Mouse (Mus musculus) liver, adult 2 months (tissue): ENCODE data around the gene Pilrb2. TPM values are rescaled to one million over a fixed set of nuclear protein-coding genes. Genes with fewer than 3 reads are reported as not detected.

ENCODE experiments used
- DNase-seq: peaks from one replicate; pipeline ENCODE4 v3.0.0-alpha.2; 2011; ENCODE audit warnings: low read depth, low spot score; ENCODE audit errors: extremely low read depth
- H3K27ac ChIP-seq: fragments of 200-500 bp; replicated peaks from 2 replicates; pipeline ENCODE4 v1.5.1; 2012; ENCODE audit warnings: low read depth, mild to moderate bottlenecking, control low read depth, inconsistent platforms, low read length; ENCODE audit not compliant: insufficient read depth
- H3K27me3 ChIP-seq: fragments of 200-500 bp; 2 replicates; pipeline ENCODE4 v1.6.1; 2012; ENCODE audit warnings: mild to moderate bottlenecking, moderate library complexity, low read length, inconsistent platforms; ENCODE audit not compliant: control insufficient read depth, insufficient read depth
- H3K36me3 ChIP-seq: fragments of 200-500 bp; 2 replicates; pipeline ENCODE4 v1.6.1; 2012; ENCODE audit warnings: low read length, inconsistent platforms; ENCODE audit not compliant: control insufficient read depth, insufficient read depth
- H3K4me1 ChIP-seq: fragments of 200-500 bp; 2 replicates; pipeline ENCODE4 v1.6.1; 2011; ENCODE audit warnings: low read length; ENCODE audit not compliant: control insufficient read depth, insufficient read depth
- H3K4me3 ChIP-seq: fragments of 200-500 bp; 2 replicates; pipeline ENCODE4 v1.5.1; 2011; ENCODE audit warnings: low read depth, mild to moderate bottlenecking, control low read depth, low read length, moderate library complexity; ENCODE audit not compliant: insufficient read depth
- H3K79me2 ChIP-seq: fragments of 200-500 bp; 2 replicates; pipeline ENCODE4 v1.6.1; 2012; ENCODE audit warnings: inconsistent platforms, mild to moderate bottlenecking, low read length, moderate library complexity; ENCODE audit not compliant: control insufficient read depth, insufficient read depth
- H3K9ac ChIP-seq: fragments of 200-500 bp; 2 replicates; pipeline ENCODE4 v1.6.1; 2012; ENCODE audit warnings: low read depth, mild to moderate bottlenecking, control low read depth, inconsistent platforms, low read length
- CTCF ChIP-seq: fragments of 200-500 bp; IDR thresholded peaks from 2 replicates; pipeline ENCODE4 v1.5.1; 2011; ENCODE audit warnings: low read depth, low read length, control low read depth
- POLR2A ChIP-seq: fragments of 200-500 bp; IDR thresholded peaks from 2 replicates; pipeline ENCODE4 v1.6.1; 2011; ENCODE audit warnings: low read length, control low read depth; ENCODE audit not compliant: insufficient read depth; ENCODE audit errors: extremely low read depth
- WGBS: fragments of 180-500 bp; shearing (Covaris S2); methylation state at CpG from one replicate; pipeline ENCODE4 v1.1.7; 2018; 5-methylcytosine and 5-hydroxymethylcytosine counted together
- polyA plus RNA-seq: library from polyadenylated mRNA; depleted of rRNA; stranded (reverse); fragments of >200 nt; gene quantifications from 2 replicates; pipeline ENCODE4 v1.2.3, GENCODE M21; 2012
- total RNA-seq: library from RNA; depleted of rRNA; stranded (reverse); fragments of >200 nt; gene quantifications from 2 replicates; pipeline ENCODE4 v1.2.3, GENCODE M21; 2014

Pilrb2 gene
- total and polyA plus RNA-seq, 2 experiments: 3.7 to 4.4 TPM

GRCm38 (mm10) chr5:137833500-137833899 lies 38.1 kb downstream of the Pilrb2 start:
- H3K36me3 ChIP-seq: no peaks in the 10 kb centered on the region
- no peaks in the 10 kb centered on the region for H3K79me2 ChIP-seq
- TF ChIP-seq CTCF: no peak
- TF ChIP-seq POLR2A: no peak
- H3K4me1 ChIP-seq: peaks cover 2% of the 10 kb centered on the region; the same call in 1 of the 2 replicates
- WGBS: 76% methylated on average over 4 of the region's 4 CpGs
- H3K4me3 ChIP-seq: no peak overlapping the region
- no peaks in the 10 kb centered on the region for H3K27me3 ChIP-seq
- no peak for DNase-seq
- no peak overlapping the region for H3K9ac ChIP-seq
- H3K27ac ChIP-seq: no peak overlapping the region

- Histone ChIP-seq H3K4me1 (peaks cover 2% of the 10 kb centered on the region; the same call in 1 of the 2 replicates), H3K9ac (no peak overlapping the region), H3K36me3 (no peaks in the 10 kb centered on the region), H3K27me3 (no peaks in the 10 kb centered on the region), H3K4me3 (no peak overlapping the region), H3K79me2 (no peaks in the 10 kb centered on the region), H3K27ac (no peak overlapping the region)
- no peak for TF ChIP-seq POLR2A
- TF ChIP-seq CTCF: no peak
- peak; percentile 21 for DNase-seq
- 83% methylated on average over 6 of the region's 6 CpGs for WGBS
These were observed 40.1 kb downstream of the Pilrb2 start for GRCm38 (mm10) chr5:137831506-137831905.

GRCm38 (mm10) chr5:137831106-137831505 lies 40.5 kb downstream of the Pilrb2 start:
- Histone ChIP-seq H3K4me1 (peaks cover 2% of the 10 kb centered on the region; the same call in 1 of the 2 replicates), H3K27me3 (no peaks in the 10 kb centered on the region), H3K9ac (no peak overlapping the region), H3K36me3 (no peaks in the 10 kb centered on the region), H3K79me2 (no peaks in the 10 kb centered on the region), H3K4me3 (no peak overlapping the region), H3K27ac (no peak overlapping the region)
- TF ChIP-seq POLR2A (no peak), CTCF (no peak)
- DNase-seq: no peak
- 90% methylated on average over 4 of the region's 4 CpGs for WGBS

- 0 out of 2 replicates have a peak overlapping the region, but pooled peaks have one; percentile 15 for H3K27ac ChIP-seq
- DNase-seq: peak; percentile 36
- no peaks in the 10 kb centered on the region for H3K36me3 ChIP-seq
- no peak for TF ChIP-seq CTCF
- no peaks in the 10 kb centered on the region for H3K27me3 ChIP-seq
- H3K4me1 ChIP-seq: peaks cover 2% of the 10 kb centered on the region; the same call in 1 of the 2 replicates
- WGBS: 70% methylated on average over 7 of the region's 7 CpGs
- no peaks in the 10 kb centered on the region for H3K79me2 ChIP-seq
- no peak overlapping the region for H3K9ac ChIP-seq
- no peak overlapping the region for H3K4me3 ChIP-seq
These were observed 41.4 kb downstream of the Pilrb2 start for GRCm38 (mm10) chr5:137830238-137830637.

GRCm38 (mm10) chr5:137828694-137829093 lies 42.9 kb downstream of the Pilrb2 start:
- Histone ChIP-seq H3K27me3 (no peaks in the 10 kb centered on the region), H3K4me1 (peaks cover 2% of the 10 kb centered on the region; the same call in 1 of the 2 replicates), H3K27ac (no peak overlapping the region), H3K9ac (no peak overlapping the region), H3K79me2 (no peaks in the 10 kb centered on the region), H3K36me3 (no peaks in the 10 kb centered on the region), H3K4me3 (no peak overlapping the region)
- 82% methylated on average over 6 of the region's 6 CpGs for WGBS
- no peak for TF ChIP-seq CTCF
- TF ChIP-seq POLR2A: no peak
- DNase-seq: peak; percentile 28

- Histone ChIP-seq H3K4me3 (no peak overlapping the region), H3K27ac (no peak overlapping the region), H3K4me1 (peaks cover 2% of the 10 kb centered on the region; the same call in 1 of the 2 replicates), H3K27me3 (no peaks in the 10 kb centered on the region), H3K9ac (no peak overlapping the region), H3K36me3 (no peaks in the 10 kb centered on the region), H3K79me2 (no peaks in the 10 kb centered on the region)
- TF ChIP-seq CTCF (no peak), POLR2A (no peak)
- DNase-seq: no peak
- WGBS: 61% methylated on average over 7 of the region's 7 CpGs
These were observed 45.2 kb downstream of the Pilrb2 start for GRCm38 (mm10) chr5:137826421-137826820.
